Mouse (Mus musculus) cerebellum, postnatal 4 days (tissue): ENCODE data around the gene Rapgef3.

Source experiments
- DNase-seq, 2 experiments: peaks; one replicate each; pipeline ENCODE4 v3.0.0; 2022; ENCODE audit warnings: low spot score in 2 of 2, mixed read lengths in 1 of 2

Rapgef3 gene

DNA sequence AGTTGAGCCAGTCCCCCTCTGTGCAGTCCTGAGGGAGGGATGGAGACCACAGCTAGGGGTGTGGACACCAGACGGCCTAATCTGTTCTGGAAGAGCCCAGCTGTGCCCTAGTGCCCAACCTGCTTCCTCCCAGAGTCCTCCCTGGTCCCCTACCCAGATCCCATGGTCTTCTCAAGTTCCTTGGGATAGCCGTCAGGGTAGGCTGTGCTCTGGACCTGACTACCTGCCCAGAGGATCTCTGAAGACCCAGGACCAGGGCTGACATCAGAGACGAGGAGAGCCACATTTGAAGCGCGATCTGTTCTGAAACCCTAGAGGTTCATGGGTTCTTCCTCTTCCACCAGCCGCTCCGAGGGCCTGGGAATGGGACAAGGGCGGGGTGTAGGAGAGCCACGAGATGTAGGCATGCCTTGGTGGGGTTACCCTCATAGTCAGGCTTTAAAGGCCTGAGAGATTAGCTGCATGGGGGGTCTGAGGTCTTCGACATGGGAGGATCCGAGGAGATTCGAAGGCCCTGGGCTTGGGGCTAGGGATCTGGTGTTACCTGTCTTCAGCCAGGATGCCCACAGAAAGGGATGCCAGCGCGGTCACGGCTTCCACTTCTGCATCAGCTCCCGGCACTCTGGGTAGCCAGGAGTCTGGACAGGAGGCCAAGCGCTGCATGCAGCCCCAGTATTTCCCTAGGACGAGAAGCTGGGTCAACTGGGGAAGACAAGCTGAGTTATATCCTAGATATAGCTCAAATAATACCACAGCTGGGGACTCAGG, 25.8 kb upstream of the Rapgef3 start:
- DNase-seq, result no peak

DNA sequence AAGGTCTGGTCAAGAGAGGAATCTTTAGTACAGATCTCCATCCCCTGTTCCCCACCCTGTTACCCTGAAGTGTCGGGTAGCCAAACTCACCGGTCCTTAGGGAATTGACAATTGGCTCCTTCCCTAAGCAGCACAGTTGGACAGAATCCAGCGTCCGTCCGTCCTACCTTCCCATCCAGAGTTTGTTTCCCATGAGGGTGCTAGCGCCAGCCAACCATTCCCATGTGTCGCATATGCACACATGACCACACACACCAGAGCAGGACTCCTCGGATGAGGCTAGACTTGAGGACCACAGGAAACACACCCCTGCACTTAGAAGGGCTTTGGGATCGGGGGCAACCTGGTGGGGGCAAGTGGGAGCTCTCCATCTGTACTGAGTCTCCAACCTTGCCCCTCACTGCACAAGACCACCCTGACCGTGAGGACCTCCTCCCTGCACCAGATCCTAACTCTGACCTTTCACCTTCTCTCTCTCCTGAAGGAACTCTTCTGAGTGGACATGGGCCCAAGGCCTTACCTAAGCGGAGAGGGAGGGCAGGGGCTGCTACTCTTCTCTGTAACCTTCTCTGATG, 23.4 kb upstream of the Rapgef3 start:
- no peak for DNase-seq

- DNase-seq, result peak in 1 of 2 experiments; percentile 70
Observed at GRCm38 (mm10) chr15:97789761-97790505, 22.2 kb upstream of the Rapgef3 start.

DNA sequence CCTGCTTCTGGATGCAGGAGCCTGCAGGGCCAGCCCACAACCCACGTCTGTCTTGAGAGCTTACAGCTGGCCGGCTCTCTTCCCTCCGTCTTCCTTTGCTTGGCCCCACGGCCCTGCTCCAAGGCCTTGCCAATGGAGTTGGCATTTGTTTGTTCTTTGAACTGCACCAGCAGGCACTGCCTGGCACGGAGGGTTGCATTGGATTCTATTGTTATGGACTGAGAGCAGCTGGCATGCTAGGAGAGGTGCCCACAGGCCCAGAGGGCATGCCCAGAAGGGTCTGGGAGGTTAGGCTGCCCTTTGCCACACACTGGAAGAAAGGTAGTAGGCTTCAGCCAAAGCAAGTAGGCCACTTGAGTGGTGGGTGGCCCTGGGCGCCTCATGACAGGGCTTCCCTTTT, 21.0 kb upstream of the Rapgef3 start:
- DNase-seq, result peak in 1 of 2 experiments; percentile 65

DNA sequence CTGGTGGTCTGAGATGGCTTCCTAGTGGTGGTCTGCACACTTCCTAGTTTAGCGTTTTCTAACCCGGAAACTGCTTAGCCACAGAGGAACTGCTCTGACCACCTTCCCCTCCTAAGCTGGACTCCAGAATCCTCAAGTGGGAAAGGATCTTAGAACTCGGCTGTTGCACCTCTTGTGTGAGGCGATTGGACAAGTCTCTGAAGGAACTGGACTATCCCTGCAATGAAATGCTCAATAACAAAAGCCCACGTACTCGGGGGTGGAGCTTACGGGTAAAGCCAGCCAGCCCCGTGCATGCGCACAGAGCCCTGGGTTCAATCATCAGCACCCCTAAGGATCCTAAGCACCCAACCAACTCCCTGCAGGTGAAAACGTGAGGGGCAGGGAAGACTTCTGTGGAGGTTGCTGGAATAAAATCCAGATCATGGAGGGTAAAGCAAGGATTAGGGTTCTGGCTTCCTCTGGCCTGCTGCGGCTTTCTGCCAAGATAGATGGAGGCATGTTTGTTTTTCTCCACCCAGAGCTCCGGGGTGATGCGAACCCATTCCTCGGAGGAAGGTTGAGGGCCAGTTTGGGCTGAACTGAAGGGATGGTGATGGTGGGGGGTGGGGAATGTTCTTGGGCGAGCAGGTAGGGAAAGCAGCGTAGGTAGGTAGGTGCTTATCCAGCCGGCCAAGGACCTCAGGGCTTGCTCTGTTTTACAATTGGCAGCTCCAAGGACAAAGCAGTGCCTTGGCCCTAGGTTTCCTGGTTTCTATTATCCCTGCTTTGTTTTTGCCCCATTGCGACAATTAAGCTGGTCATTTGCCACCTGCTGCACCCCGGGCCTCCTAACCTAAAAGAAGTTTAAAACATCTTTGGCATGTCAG, 20.3 kb upstream of the Rapgef3 start:
- DNase-seq, result no peak

- no peak for DNase-seq
Observed at GRCm38 (mm10) chr15:97787148-97787798, 19.5 kb upstream of the Rapgef3 start.

- no peak for DNase-seq
Observed at GRCm38 (mm10) chr15:97786412-97787112, 18.8 kb upstream of the Rapgef3 start.

- no peak for DNase-seq
Observed at GRCm38 (mm10) chr15:97785731-97786411, 18.1 kb upstream of the Rapgef3 start.

GRCm38 (mm10) chr15:97784561-97785161, 16.9 kb upstream of the Rapgef3 start:
- no peak for DNase-seq

DNA sequence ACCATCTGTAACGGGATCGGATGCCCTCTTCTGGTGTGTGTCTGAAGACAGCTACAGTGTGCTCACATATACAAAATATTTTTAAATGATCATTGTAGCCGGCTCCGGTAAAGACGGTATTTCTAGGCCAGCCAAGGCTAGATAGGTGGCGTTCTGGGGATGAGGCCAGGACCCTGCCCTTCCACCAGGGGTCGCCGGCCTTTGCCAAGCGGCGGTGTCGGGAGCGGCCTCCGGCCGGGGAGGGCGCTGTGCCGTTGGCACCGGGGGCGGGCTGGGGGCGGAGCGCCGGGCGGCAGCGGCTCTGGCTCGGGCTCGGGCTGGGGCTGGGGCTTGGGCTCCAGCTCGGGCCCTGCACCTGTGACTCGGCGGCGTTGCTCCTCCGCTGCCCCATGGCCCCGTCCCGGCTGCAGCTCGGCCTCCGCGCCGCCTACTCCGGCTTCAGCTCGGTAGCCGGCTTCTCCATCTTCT, 16.4 kb upstream of the Rapgef3 start:
- DNase-seq, result peak; percentile 90 to 94

DNA sequence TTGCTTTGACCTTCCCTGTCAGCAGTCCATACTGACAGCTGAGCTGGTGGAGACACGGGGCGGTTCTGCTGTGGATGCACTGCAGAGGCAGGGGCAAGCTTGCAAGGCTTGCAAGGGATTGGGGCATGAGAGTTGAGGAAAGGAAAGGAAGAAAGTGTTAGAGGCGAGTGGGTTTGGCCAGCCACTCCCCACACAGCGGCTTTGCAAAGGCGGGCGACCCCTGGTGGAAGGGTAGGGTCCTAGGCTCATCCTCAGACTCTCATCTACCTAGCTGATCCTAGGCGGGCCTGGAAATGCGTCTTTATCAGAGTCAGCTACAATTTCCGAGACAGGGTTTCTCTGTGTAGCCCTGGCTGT, 15.0 kb upstream of the Rapgef3 start:
- DNase-seq, result peak in 1 of 2 experiments; percentile 68

- no peak for DNase-seq
Observed at GRCm38 (mm10) chr15:97781961-97782748, 14.4 kb upstream of the Rapgef3 start.

DNA sequence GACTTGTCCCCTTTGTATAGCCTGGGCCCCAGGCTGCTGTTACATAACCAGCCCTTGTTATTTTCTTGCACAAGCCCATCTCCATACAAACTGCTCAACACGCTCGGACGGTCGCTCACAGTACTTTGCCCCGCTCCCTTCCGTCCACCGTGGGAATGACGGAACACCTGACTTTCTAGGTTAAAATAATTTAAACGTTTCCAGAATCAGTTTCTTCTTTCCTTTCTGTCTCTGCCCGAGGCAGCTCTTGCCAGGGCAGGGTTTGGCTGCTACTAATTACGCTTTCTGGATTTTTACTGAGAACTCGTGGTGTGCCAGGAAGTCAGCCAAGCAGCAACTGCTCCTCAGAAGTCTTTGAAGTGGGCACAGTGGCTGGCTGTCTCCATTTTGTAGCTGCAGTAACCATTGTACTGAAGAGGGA, 12.8 kb upstream of the Rapgef3 start:
- no peak for DNase-seq

DNA sequence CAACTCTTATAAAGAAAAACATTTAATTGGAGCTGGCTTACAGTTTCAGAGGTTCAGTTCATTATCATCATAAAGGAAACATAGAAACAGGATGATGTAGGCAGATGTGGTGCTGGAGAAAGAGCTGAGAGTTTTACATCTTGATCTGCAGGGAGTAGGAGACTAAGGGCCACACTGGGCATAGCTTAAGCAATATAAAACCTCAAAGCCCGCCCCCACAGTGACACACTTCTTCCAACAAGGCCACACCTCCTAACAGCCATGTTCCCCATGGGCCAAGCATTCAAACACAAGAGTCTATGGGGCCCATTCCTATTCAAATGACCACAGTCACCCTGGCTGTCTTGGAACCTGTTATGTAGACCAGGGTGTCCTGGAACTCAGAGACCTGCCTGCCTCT, 11.8 kb upstream of the Rapgef3 start:
- no peak for DNase-seq

DNA sequence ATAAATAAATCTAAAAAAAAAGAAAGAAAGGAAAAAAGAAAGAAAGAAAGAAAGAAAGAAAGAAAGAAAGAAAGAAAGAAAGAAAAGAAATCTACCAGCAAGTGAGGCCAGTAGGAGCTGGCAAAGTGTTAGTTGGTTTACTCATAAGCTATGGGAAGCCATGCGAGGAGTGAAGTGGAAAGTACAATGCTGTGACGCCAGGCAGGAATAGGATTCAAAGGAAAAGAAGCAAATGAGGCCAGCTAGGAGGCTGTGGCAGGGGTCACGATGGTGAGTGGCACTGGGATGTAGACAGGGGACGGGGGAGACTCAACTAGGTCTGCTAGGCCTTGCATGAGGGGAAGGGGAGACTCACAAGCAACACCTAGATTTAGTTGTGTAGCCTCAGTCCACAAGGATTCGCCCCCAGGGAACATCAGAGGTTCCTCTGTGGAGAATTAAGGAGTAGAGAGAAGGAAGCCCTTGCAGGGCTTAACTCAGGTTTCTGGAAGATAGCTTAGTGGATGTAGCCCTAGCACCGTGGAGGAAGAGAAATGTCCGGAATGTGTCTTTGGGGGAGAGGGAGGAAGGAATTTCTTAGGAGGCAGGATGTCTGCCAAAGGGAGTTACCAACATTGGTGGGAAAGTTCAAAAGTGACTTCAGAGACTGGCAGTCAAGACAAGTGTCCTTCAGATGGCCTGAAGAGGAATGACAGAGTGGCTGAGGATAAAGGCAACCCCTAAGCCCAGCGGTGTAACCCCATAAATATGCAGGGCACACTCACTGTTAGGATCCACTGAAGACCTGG, 10.7 kb upstream of the Rapgef3 start, which contains the start of gene Slc48a1:
Gene Slc48a1 (plus strand): TSS at position 210 of the 788 bp plus-strand sequence.
- DNase-seq, result no peak

DNA sequence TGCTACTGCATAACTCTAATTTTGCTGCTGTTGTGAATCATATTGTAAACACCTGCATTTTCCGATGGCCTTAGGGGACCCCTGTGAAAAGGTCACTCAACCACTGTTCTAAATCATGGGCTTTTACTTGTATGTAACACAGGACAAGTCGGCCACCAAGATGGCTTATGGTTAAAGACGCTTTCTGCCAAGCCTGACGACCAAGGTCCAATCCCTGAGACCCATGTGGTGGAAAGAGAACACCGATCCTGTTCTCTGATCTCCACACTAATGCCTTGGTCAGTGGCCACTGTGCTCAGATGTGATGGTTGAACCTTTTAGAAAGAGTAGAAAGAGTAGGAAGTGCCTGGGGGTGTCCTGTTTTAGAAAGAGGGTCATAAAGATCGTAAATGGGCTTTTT, 9.1 kb upstream of the Rapgef3 start:
- no peak for DNase-seq

GRCm38 (mm10) chr15:97776514-97776913, 8.7 kb upstream of the Rapgef3 start:
- peak in 1 of 2 experiments; percentile 78 for DNase-seq

DNA sequence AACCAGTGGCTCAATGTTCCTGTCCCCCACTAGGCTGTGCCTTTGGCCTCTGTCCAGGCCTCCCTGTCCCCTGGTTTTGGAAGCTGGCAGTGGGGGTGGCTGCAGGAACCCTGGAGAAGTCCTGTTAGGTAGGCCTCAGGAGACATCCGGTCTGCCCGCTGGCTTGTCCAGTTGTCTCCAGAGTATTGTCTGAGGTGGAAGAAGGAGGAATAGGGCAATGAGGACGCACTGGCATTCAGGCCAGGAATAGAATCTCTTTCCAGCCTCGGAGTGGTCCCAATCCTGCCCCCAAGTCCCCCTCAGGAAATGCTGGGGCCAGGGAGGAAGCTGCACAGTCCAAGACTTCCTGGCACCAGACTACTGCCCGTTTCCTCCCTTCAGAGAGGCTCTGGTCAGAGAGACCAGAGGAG, 6.2 kb upstream of the Rapgef3 start:
- no peak for DNase-seq
